Mouse (Mus musculus): ENCODE data around the gene Mrpl55. TPM values are rescaled to one million over a fixed set of nuclear protein-coding genes. Genes with fewer than 3 reads are reported as not detected.

Gene Mrpl55
- polyA plus RNA-seq, 1 experiment from 2014 or later, result 96.5 TPM

DNA sequence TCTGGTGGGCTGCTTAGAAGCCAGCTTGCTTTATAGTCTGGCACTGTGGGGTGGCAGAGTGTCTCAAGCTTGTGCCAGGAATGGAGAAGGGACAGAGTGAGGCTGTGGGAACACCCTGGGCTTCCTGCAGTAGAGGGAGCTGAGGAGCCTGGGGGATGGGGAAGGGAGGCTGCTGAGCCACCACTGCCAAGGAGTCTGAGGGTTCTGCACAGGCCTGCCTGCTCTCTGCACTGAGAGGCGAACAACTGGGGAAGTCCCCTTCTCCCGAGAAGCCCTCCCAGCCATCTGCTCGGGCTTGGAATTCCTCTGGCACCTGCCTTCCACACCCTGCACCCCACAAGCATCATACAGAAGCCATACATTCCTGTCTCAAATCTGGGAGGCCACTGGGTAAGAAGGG, 39.6 kb downstream of the Mrpl55 start:
- Histone ChIP-seq H3K36me3 (ENCODE audit: control insufficient read depth, insufficient read depth) (no peaks in the 10 kb centered on the region), H3K27ac (ENCODE audit: low read depth, low read length) (no peak overlapping the region), H3K9ac (ENCODE audit: low read depth, low read length) (no peak overlapping the region), H3K9me3 (ENCODE audit: control insufficient read depth) (no peaks in the 10 kb centered on the region), H3K4me2 (replicated peaks; ENCODE audit: low read depth) (no peak overlapping the region), H3K4me3 (ENCODE audit: low read depth, low read length) (no peak overlapping the region), H3K4me1 (replicated peaks; ENCODE audit: control insufficient read depth, insufficient read depth, low read length) (no peaks in the 10 kb centered on the region), H3K27me3 (replicated peaks; ENCODE audit: control insufficient read depth, insufficient read depth, low read length) (no peaks in the 10 kb centered on the region)
- no peak for ATAC-seq
- WGBS, result 10% methylated on average over 3 of the region's 3 CpGs
- no peak for TF ChIP-seq CTCF (IDR thresholded peaks at IDR 0.05; ENCODE audit: low read depth)

DNA sequence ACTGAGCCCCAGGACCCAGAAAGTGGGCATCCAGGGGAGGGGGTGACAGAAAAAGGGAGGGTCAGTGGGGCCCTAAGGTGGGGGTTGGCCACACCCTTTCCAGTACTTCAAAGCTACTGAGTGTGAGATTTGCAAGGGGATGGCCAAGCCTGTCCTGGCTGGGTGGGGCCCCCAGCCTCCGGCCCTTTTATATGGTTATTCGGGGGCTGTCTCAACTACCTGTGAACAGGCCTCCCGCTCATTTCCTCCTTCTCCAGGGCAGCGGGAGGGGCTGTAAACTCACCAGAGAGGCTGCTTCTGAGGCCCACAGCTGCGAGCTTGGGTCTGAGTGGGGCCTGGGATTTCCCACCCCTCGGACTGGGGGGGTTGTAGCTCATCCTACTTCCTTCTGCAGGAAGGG, 41.6 kb downstream of the Mrpl55 start:
- 13% methylated on average over 6 of the region's 6 CpGs for WGBS
- no peaks in the 10 kb centered on the region for H3K9me3 ChIP-seq (ENCODE audit: control insufficient read depth)
- no peaks in the 10 kb centered on the region; the same call in 1 of the 2 replicates for H3K27me3 ChIP-seq (replicated peaks; ENCODE audit: control insufficient read depth, insufficient read depth, low read length)
- no peak for ATAC-seq
- H3K36me3 ChIP-seq (ENCODE audit: control insufficient read depth, insufficient read depth), result no peaks in the 10 kb centered on the region
- H3K9ac ChIP-seq (ENCODE audit: low read depth, low read length), result no peak overlapping the region
- no peak overlapping the region for H3K27ac ChIP-seq (ENCODE audit: low read depth, low read length)
- TF ChIP-seq CTCF (IDR thresholded peaks at IDR 0.05; ENCODE audit: low read depth), result no peak
- H3K4me2 ChIP-seq (replicated peaks; ENCODE audit: low read depth), result no peak overlapping the region
- no peak overlapping the region for H3K4me3 ChIP-seq (ENCODE audit: low read depth, low read length)
- no peaks in the 10 kb centered on the region for H3K4me1 ChIP-seq (replicated peaks; ENCODE audit: control insufficient read depth, insufficient read depth, low read length)

DNA sequence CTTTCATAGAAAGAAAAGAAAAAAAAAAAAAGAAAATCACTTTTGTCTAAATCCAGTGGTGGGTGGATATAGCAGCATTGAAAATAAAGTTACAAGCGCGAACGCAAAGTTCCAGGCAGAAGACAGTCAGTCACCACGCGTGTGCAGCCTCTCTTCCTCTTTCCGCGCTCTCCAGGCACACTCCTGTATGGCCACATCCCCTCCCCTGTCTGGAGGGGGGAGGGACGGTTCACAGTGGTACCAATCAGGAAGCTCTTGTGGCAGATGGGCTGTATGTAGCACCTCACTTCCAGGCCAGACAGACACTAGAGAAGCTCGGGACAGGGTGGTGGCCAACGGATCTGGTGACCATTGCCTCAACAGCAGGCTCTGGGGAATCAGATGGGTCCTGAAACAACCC, 45.8 kb downstream of the Mrpl55 start:
- Histone ChIP-seq H3K9ac (ENCODE audit: low read depth, low read length) (no peak overlapping the region), H3K9me3 (ENCODE audit: control insufficient read depth) (no peaks in the 10 kb centered on the region), H3K4me2 (replicated peaks; ENCODE audit: low read depth) (no peak overlapping the region), H3K27me3 (replicated peaks; ENCODE audit: control insufficient read depth, insufficient read depth, low read length) (peaks cover 9% of the 10 kb centered on the region; the same call in 1 of the 2 replicates), H3K27ac (ENCODE audit: low read depth, low read length) (no peak overlapping the region), H3K4me3 (ENCODE audit: low read depth, low read length) (no peak overlapping the region), H3K36me3 (ENCODE audit: control insufficient read depth, insufficient read depth) (no peaks in the 10 kb centered on the region), H3K4me1 (replicated peaks; ENCODE audit: control insufficient read depth, insufficient read depth, low read length) (no peaks in the 10 kb centered on the region)
- ATAC-seq, result no peak
- TF ChIP-seq CTCF (IDR thresholded peaks at IDR 0.05; ENCODE audit: low read depth), result no peak
- WGBS, result 62% methylated on average over 10 of the region's 10 CpGs

Other genes starting within 250 kb of the Mrpl55 start
- gene Hist3h2a, start 247.8 kb upstream of the Mrpl55 start, polyA plus RNA-seq (2015; fragmentation: Nextera tagmentation; extraction: Ambion mirVana), result 15.8 and 16.7 TPM in 2 replicates
- gene Trim17, start 247.8 kb upstream of the Mrpl55 start, polyA plus RNA-seq (2015; fragmentation: Nextera tagmentation; extraction: Ambion mirVana), result 0.08 and 0.12 TPM in 2 replicates
- gene Trim11, start 224.4 kb upstream of the Mrpl55 start, polyA plus RNA-seq (2015; fragmentation: Nextera tagmentation; extraction: Ambion mirVana), result 8.9 and 9.7 TPM in 2 replicates
- 0.16 and 0.23 TPM in 2 replicates for gene Obscn, start 66.1 kb upstream of the Mrpl55 start, polyA plus RNA-seq (2015; fragmentation: Nextera tagmentation; extraction: Ambion mirVana)
- gene Iba57, start 38.7 kb upstream of the Mrpl55 start, polyA plus RNA-seq (2015; fragmentation: Nextera tagmentation; extraction: Ambion mirVana), result 3.4 and 4.1 TPM in 2 replicates
- 2.2 and 2.3 TPM in 2 replicates for gene Gjc2, start 19.3 kb upstream of the Mrpl55 start, polyA plus RNA-seq (2015; fragmentation: Nextera tagmentation; extraction: Ambion mirVana)
- gene Guk1, start 10.3 kb upstream of the Mrpl55 start, polyA plus RNA-seq (2015; fragmentation: Nextera tagmentation; extraction: Ambion mirVana), result 110 and 119 TPM in 2 replicates
- gene 2310033P09Rik, start 5.8 kb downstream of the Mrpl55 start, polyA plus RNA-seq (2015; fragmentation: Nextera tagmentation; extraction: Ambion mirVana), result 24.1 and 30.6 TPM in 2 replicates
- 574 and 605 TPM in 2 replicates for gene Arf1, start 25.8 kb downstream of the Mrpl55 start, polyA plus RNA-seq (2015; fragmentation: Nextera tagmentation; extraction: Ambion mirVana)
- not detected in 2 replicates for gene Wnt3a, start 88.3 kb downstream of the Mrpl55 start, polyA plus RNA-seq (2015; fragmentation: Nextera tagmentation; extraction: Ambion mirVana)
- 2.2 and 2.4 TPM in 2 replicates for gene Wnt9a, start 104.4 kb downstream of the Mrpl55 start, polyA plus RNA-seq (2015; fragmentation: Nextera tagmentation; extraction: Ambion mirVana)
- not detected in 2 replicates for gene Prss38, start 173.2 kb downstream of the Mrpl55 start, polyA plus RNA-seq (2015; fragmentation: Nextera tagmentation; extraction: Ambion mirVana)
- 4.1 and 4.4 TPM in 2 replicates for gene Jmjd4, start 247.6 kb downstream of the Mrpl55 start, polyA plus RNA-seq (2015; fragmentation: Nextera tagmentation; extraction: Ambion mirVana)
- gene Snap47, start 248.7 kb downstream of the Mrpl55 start, polyA plus RNA-seq (2015; fragmentation: Nextera tagmentation; extraction: Ambion mirVana), result 37.3 and 39.6 TPM in 2 replicates

Data from intestine, postnatal 0 days (tissue).